10 mouse cellular contexts compared by ENCODE assay signal in genomic region chr11:3334711-3335316, GRCm38 (mm10). TPM values are rescaled to one million over a fixed set of nuclear protein-coding genes. Genes with fewer than 3 reads are reported as not detected.
DNase-seq lines count a peak whose midpoint lies in the region; ATAC-seq and TF ChIP-seq lines count a peak whose summit lies in the region.
"Had no signal": no experiment of that assay in that cellular context is flagged by ENCODE, and none has a peak within 500 bp of the region (broad histone marks: within the 10 kb centered on the region; RNA-seq: fewer than 3 reads in every experiment).

No protein-coding gene starts in this region.

- TF ChIP-seq EP300 in lung, postnatal 0 days (IDR thresholded peaks at IDR 0.05) = no peak

- peaks cover 25% of the 10 kb centered on the region; the same call in 1 of the 2 replicates for H3K4me1 ChIP-seq in lung, postnatal 0 days (ENCODE audit: insufficient read depth, low read depth, low read length)
- peaks cover 8% of the 10 kb centered on the region for H3K4me1 ChIP-seq in embryonic facial prominence, embryonic 11.5 days (ENCODE audit: control insufficient read depth, insufficient read depth, low read length)

- intact Hi-C loops in gastrocnemius, adult 2 months (cut with DNase I) = no loop called here
- intact Hi-C loops in gastrocnemius, postnatal 36 days (cut with DNase I) = no loop called here

- TF ChIP-seq CTCF in gastrocnemius, adult 2 months (IDR thresholded peaks at IDR 0.05) = no peak
- TF ChIP-seq CTCF in lung, postnatal 0 days (IDR thresholded peaks at IDR 0.05) = no peak

- 27% methylated on average over 9 of the region's 9 CpGs for whole genome bisulfite sequencing in lung, postnatal 0 days
- WGBS in embryonic facial prominence, embryonic 11.5 days = 34% methylated on average over 9 of the region's 9 CpGs

- H3K9ac ChIP-seq in lung, postnatal 0 days (replicated peaks; ENCODE audit: low read depth) = no peak overlapping the region
- no peak overlapping the region for H3K9ac ChIP-seq in embryonic facial prominence, embryonic 11.5 days (replicated peaks; ENCODE audit: low read length)
- H3K9ac ChIP-seq: liver, embryonic 13.5 days had no signal

- peak overlapping the region; percentile 92 for H3K27ac ChIP-seq in gastrocnemius, adult 2 months
- H3K27ac ChIP-seq in lung, postnatal 0 days (ENCODE audit: low read length) = 0 out of 2 replicates have a peak overlapping the region, but pooled peaks have one; percentile 47
- H3K27ac ChIP-seq in embryonic facial prominence, embryonic 11.5 days (replicated peaks; ENCODE audit: low read depth, low read length) = no peak overlapping the region
- H3K27ac ChIP-seq: liver, embryonic 13.5 days had no signal

- H3K9me3 ChIP-seq in lung, postnatal 0 days (ENCODE audit: low read length) = no peaks in the 10 kb centered on the region
- H3K9me3 ChIP-seq in embryonic facial prominence, embryonic 11.5 days (replicated peaks; ENCODE audit: control insufficient read depth, low read length) = no peaks in the 10 kb centered on the region
- H3K9me3 ChIP-seq: liver, embryonic 13.5 days had no signal

- H3K4me2 ChIP-seq in lung, postnatal 0 days (replicated peaks; ENCODE audit: low read depth, low read length) = no peak overlapping the region
- H3K4me2 ChIP-seq in embryonic facial prominence, embryonic 11.5 days (ENCODE audit: low read depth, low read length) = no peak overlapping the region
- H3K4me2 ChIP-seq: liver, embryonic 13.5 days had no signal

- ATAC-seq in lung, postnatal 0 days = no peak
- ATAC-seq in embryonic facial prominence, embryonic 11.5 days (replicated peaks; ENCODE audit: insufficient number of reproducible peaks, low FRiP score, low TSS enrichment, low read depth) = no peak

- H3K36me3 ChIP-seq in lung, postnatal 0 days (ENCODE audit: insufficient read depth, low read length) = no peaks in the 10 kb centered on the region
- no peaks in the 10 kb centered on the region for H3K36me3 ChIP-seq in embryonic facial prominence, embryonic 11.5 days (replicated peaks; ENCODE audit: control insufficient read depth, insufficient read depth, low read depth, low read length)
- H3K36me3 ChIP-seq: G1E; liver, embryonic 13.5 days had no signal

- DNase-seq in gastrocnemius, adult 2 months = peak; percentile 20
- no peak for DNase-seq in gastrocnemius, postnatal 36 days
- peak; percentile 34 for DNase-seq in lung, postnatal 0 days (ENCODE audit: low spot score)
- no peak for DNase-seq in lung, postnatal 36 days
- peak; percentile 34 for DNase-seq in embryonic facial prominence, embryonic 11.5 days (ENCODE audit: low spot score)
- DNase-seq in thymus, postnatal 25 days = peak; percentile 69
- no peak for DNase-seq in right cerebral cortex, postnatal 14 days
- DNase-seq in kidney, postnatal 36 days = no peak
- DNase-seq: liver, embryonic 13.5 days had no signal

- peak overlapping the region; percentile 47 for H3K4me3 ChIP-seq in gastrocnemius, adult 2 months
- H3K4me3 ChIP-seq in lung, postnatal 0 days (ENCODE audit: low read depth, low read length) = no peak overlapping the region
- H3K4me3 ChIP-seq in embryonic facial prominence, embryonic 11.5 days (ENCODE audit: low read depth, low read length) = no peak overlapping the region
- H3K4me3 ChIP-seq: liver, embryonic 13.5 days had no signal

- no peaks in the 10 kb centered on the region for H3K27me3 ChIP-seq in lung, postnatal 0 days (replicated peaks; ENCODE audit: insufficient read depth, low read length)
- H3K27me3 ChIP-seq in embryonic facial prominence, embryonic 11.5 days (ENCODE audit: control insufficient read depth, insufficient read depth, low read length) = no peaks in the 10 kb centered on the region

RNA-seq across cellular contexts. Expression of gene Pik3ip1, which starts 4.6 kb away (rescaled TPM):
- 10 to 100 TPM; 17.7 to 21.7 TPM for total RNA-seq in gastrocnemius, adult 2 months (2021)
- 10 to 100 TPM; 21.2 to 25.0 TPM for total RNA-seq in gastrocnemius, postnatal 36 days (2021)
- 22.7 and 25.5 TPM in 2 replicates for polyA plus RNA-seq in lung, postnatal 0 days (2015; fragmentation: Nextera tagmentation; extraction: Ambion mirVana)
- 10.5 and 10.6 TPM in 2 replicates for polyA plus RNA-seq in embryonic facial prominence, embryonic 11.5 days (2014; fragmentation: Nextera tagmentation; extraction: Ambion mirVana)

RNA-seq across cellular contexts. Expression of gene Patz1, which starts 46.1 kb away (rescaled TPM):
- 10 to 100 TPM; 11.9 to 17.2 TPM for total RNA-seq in gastrocnemius, adult 2 months (2021)
- 10 to 100 TPM in 1 of 2 experiments, 1 to 10 TPM in 1; 8.3 to 19.4 TPM for total RNA-seq in gastrocnemius, postnatal 36 days (2021)
- 22.9 and 23.2 TPM in 2 replicates for polyA plus RNA-seq in lung, postnatal 0 days (2015; fragmentation: Nextera tagmentation; extraction: Ambion mirVana)
- 72.6 and 73.2 TPM in 2 replicates for polyA plus RNA-seq in embryonic facial prominence, embryonic 11.5 days (2014; fragmentation: Nextera tagmentation; extraction: Ambion mirVana)

Comparison
In these comparisons a context has a peak if more than half of its experiments do, and no peak if none do; other contexts are left out.
1. DNase-seq: peak in gastrocnemius, adult 2 months (single experiment), lung, postnatal 0 days (single experiment), embryonic facial prominence, embryonic 11.5 days (single experiment) and thymus, postnatal 25 days (single experiment); none in gastrocnemius, postnatal 36 days (0 of 2), lung, postnatal 36 days (single experiment), right cerebral cortex, postnatal 14 days (single experiment) and kidney, postnatal 36 days (0 of 2).